Mouse (Mus musculus) small intestine, adult 2 months (tissue): Measurements from ENCODE around the gene Hsd11b2.

Source experiments
- CTCF ChIP-seq: fragments of 200-500 bp; IDR thresholded peaks from 2 replicates; pipeline ENCODE4 v1.5.1; 2012; ENCODE audit warnings: low read depth, mild to moderate bottlenecking, control low read depth, inconsistent platforms, low read length, moderate library complexity, mixed read lengths; ENCODE audit not compliant: insufficient replicate concordance, insufficient read length; ENCODE audit errors: extremely low read depth
- POLR2A ChIP-seq: fragments of 200-500 bp; IDR thresholded peaks from 2 replicates; pipeline ENCODE4 v1.6.1; 2012; ENCODE audit warnings: low read depth, mild to moderate bottlenecking, control low read depth, inconsistent platforms, low read length, moderate library complexity

- TF ChIP-seq CTCF (no peak), POLR2A (no peak)
These were observed 25.1 kb downstream of the Hsd11b2 start for GRCm38 (mm10) chr8:105543703-105544102.
